In genomic region chr7:34749753-34750152, GRCm38 (mm10) we compare ENCODE assay signal across 8 mouse cellular contexts.
A peak's percentile ranks its signal among the peaks of the same experiment; 100 is the strongest.
DNase-seq lines count a peak whose midpoint lies in the region; ATAC-seq and TF ChIP-seq lines count a peak whose summit lies in the region.

No protein-coding gene starts in this region.

- H3K4me3 ChIP-seq in intestine, postnatal 0 days (ENCODE audit: low read depth, low read length), result no peak overlapping the region
- H3K4me3 ChIP-seq in intestine, embryonic 15.5 days (replicated peaks), result no peak overlapping the region

- H3K4me1 ChIP-seq in intestine, postnatal 0 days (replicated peaks; ENCODE audit: control insufficient read depth, insufficient read depth, low read length), result no peaks in the 10 kb centered on the region
- H3K4me1 ChIP-seq in intestine, embryonic 15.5 days (replicated peaks), result peaks cover 16% of the 10 kb centered on the region

- peak; percentile 65 for TF ChIP-seq CTCF in intestine, postnatal 0 days (IDR thresholded peaks at IDR 0.05; ENCODE audit: low read depth)

- H3K4me2 ChIP-seq in intestine, postnatal 0 days (replicated peaks; ENCODE audit: low read depth), result no peak overlapping the region
- H3K4me2 ChIP-seq in intestine, embryonic 15.5 days (replicated peaks), result no peak overlapping the region

- no peaks in the 10 kb centered on the region for H3K27me3 ChIP-seq in intestine, postnatal 0 days (replicated peaks; ENCODE audit: control insufficient read depth, insufficient read depth, low read length)
- H3K27me3 ChIP-seq in intestine, embryonic 15.5 days (replicated peaks), result no peaks in the 10 kb centered on the region

- ATAC-seq in intestine, postnatal 0 days, result no peak
- no peak for ATAC-seq in intestine, embryonic 15.5 days

- peak; percentile 88 for DNase-seq in ES-CJ7 (ENCODE audit: low read depth, low spot score)
- DNase-seq in c-Kit-positive CD71-positive TER-119-negative erythroid progenitor cells, embryonic 14.5 days (ENCODE audit: low read depth), result peak; percentile 3
- DNase-seq in lung, postnatal 10 days, result peak; percentile 22
- no peak for DNase-seq in spleen, postnatal 14 days (ENCODE audit: low spot score in 2 of 2)
- no peak for DNase-seq in left cerebral cortex, adult 9 months (ENCODE audit: low spot score in 2 of 2)
- DNase-seq in MN1 (ENCODE audit: low spot score), result no peak

- H3K27ac ChIP-seq in intestine, postnatal 0 days (ENCODE audit: low read depth, low read length), result no peak overlapping the region
- no peak overlapping the region for H3K27ac ChIP-seq in intestine, embryonic 15.5 days

- H3K9ac ChIP-seq in intestine, postnatal 0 days (ENCODE audit: low read depth, low read length), result no peak overlapping the region
- H3K9ac ChIP-seq in intestine, embryonic 15.5 days, result no peak overlapping the region

- H3K36me3 ChIP-seq in intestine, postnatal 0 days (ENCODE audit: control insufficient read depth, insufficient read depth), result no peaks in the 10 kb centered on the region
- H3K36me3 ChIP-seq in intestine, embryonic 15.5 days, result no peaks in the 10 kb centered on the region

- H3K9me3 ChIP-seq in intestine, postnatal 0 days (ENCODE audit: control insufficient read depth), result no peaks in the 10 kb centered on the region
- no peaks in the 10 kb centered on the region for H3K9me3 ChIP-seq in intestine, embryonic 15.5 days

- WGBS in intestine, postnatal 0 days, result 62% methylated on average over 3 of the region's 3 CpGs
- WGBS in intestine, embryonic 15.5 days, result 53% methylated on average over 3 of the region's 3 CpGs

Comparison
In these comparisons a context has a peak if more than half of its experiments do, and no peak if none do; other contexts are left out.
1. DNase-seq: peak in ES-CJ7 (single experiment), c-Kit-positive CD71-positive TER-119-negative erythroid progenitor cells, embryonic 14.5 days (single experiment) and lung, postnatal 10 days (single experiment); none in spleen, postnatal 14 days (0 of 2), left cerebral cortex, adult 9 months (0 of 2) and MN1 (single experiment).